Mouse (Mus musculus): ENCODE measurements around the gene Usp9x.

Gene Usp9x
- long read RNA-seq, experiment 1, partial matches to known transcripts, result 5 of 7 reads
- long read RNA-seq, experiment 1, other reads (novel, unspliced or antisense), result 2 of 7 reads
- long read RNA-seq, experiment 2, partial matches to known transcripts, result 18 of 23 reads
- long read RNA-seq, experiment 2, other reads (novel, unspliced or antisense), result 5 of 23 reads

- intact Hi-C loops (cut with DNase I), result loop anchor here (10.0 kb wide), 1 partner anchor 147 kb away; no protein-coding TSS in a partner anchor
Measured at GRCm38 (mm10) chrX:13071241-13071775, at the start of gene Usp9x. Gene Usp9x, plus strand, starts transcription at chrX:13071498.

DNA sequence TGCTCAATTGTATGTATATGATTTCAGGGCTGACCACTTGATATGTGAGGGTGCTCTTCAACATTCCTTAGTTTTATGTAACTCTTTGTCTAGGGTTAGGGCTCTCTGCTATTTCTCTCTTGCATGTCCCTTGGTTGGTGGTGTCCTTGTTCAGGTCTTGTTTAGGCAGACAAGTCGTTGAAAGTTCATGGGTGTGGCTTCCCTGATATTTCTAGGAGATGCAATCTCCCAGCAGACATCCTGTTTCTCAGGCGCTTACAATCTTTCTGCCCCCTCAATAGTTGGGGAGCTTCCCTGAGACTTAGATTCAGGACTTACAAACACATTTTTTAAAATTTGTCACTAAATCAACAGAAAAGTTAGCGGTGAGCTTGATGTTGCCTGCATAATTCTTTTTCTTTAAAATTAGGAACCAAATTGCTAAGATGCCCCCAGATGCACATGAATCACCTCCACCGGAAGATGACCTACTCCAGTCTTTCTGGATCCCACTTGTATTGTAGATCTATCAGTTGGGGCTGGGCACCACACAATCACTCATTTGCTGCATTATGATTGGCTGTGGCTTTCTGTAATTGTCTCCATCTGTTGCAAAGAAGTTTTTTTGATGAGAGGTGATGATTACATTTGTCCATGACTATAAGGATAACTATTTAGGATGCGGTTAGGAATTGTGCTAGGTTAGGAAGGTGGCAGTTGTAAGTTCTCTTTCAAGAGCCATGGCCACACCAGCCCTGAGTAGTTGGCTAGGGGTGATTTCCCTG lies 48.6 kb upstream of the Usp9x start:
- intact Hi-C loops (cut with DNase I), result no loop called here

- intact Hi-C loops (cut with DNase I), result no loop called here
Measured at GRCm38 (mm10) chrX:13024539-13025202, 46.6 kb upstream of the Usp9x start.

GRCm38 (mm10) chrX:13025286-13025685 lies 46.0 kb upstream of the Usp9x start:
- intact Hi-C loops (cut with DNase I), result no loop called here

GRCm38 (mm10) chrX:13028156-13028555 lies 43.1 kb upstream of the Usp9x start:
- intact Hi-C loops (cut with DNase I), result no loop called here

DNA sequence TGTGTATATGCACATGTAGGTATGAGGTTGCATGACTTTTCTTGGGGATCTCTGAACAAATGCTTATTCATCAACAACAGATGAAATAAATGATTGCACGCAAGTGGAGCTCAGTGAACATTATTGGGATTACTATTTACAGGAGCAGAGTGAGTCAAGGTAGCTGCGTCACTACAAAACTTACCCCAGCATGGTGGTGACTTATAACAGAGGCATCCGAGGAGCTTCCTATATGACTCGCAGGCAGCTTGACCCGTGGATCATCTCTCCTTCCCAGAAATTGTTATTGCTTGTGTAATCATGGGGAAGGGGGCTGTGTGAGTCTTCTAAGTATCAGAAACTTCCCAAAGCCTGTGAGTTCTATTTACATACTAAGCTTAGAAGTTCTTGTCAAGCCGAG lies 41.3 kb upstream of the Usp9x start:
- intact Hi-C loops (cut with DNase I), result no loop called here

DNA sequence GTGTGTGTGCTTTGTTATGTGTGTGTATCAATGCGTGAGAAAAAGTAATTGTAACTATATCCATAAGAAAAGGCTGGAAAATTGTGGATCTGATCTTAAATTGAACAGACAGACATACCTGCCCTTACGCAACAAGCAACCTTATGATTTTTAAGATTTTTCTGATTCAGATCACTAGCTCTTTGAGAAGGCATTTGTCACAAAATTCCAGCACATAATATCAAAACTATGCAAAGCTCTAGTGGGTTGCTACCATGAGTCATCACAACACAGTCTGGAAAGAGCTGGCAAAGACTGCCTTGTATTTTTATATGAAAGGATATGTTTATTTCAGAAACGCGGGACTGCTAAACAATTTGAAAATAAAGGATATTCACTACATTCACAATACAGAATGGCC lies 34.2 kb upstream of the Usp9x start:
- intact Hi-C loops (cut with DNase I), result no loop called here

- intact Hi-C loops (cut with DNase I), result no loop called here
Measured at GRCm38 (mm10) chrX:13039211-13039610, 32.1 kb upstream of the Usp9x start.

GRCm38 (mm10) chrX:13040391-13040790 lies 30.9 kb upstream of the Usp9x start:
- intact Hi-C loops (cut with DNase I), result no loop called here

DNA sequence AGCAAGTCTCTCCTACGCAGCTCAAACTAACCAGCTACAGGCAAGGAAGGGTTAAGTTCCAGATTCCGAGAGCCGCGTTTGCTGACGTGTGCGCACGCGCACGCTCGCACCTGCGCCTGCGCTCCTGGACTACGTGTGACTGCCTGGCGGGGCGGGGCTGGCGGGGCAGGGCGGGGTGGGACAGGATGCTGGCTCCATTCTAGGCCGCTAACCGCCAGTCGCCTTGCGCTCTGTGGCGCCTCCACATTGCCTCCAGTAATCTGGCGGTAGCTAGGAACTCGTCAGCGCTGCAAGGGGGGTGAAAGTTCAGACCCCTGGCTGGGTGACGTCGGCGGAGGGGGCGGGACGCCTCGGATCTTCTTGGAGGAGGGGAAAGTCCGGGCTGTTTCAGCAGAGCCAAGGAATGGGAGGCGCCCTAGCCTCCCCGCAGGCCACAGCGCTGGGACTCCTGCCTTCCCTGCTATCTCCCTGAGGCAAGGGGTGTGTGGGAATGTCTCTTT lies 29.6 kb upstream of the Usp9x start:
- intact Hi-C loops (cut with DNase I), result no loop called here

DNA sequence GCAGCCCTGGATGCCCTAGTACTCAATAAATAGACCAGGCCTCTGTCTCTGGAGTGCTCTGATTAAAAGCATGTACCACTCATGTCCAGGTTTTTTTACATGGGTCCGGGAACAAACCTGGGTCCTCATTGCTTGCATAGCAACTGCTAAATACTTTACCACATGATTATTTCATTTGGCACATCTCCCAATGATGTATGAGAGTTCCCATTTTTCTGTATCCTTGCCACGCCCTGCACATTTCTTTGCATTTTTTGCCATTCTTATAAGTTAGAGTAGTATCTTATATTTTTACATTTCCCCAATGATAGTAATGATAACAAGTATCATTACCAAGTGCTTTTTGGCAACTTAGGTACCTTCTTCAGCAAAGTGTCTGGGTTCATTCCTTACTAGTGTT lies 27.5 kb upstream of the Usp9x start:
- intact Hi-C loops (cut with DNase I), result no loop called here

DNA sequence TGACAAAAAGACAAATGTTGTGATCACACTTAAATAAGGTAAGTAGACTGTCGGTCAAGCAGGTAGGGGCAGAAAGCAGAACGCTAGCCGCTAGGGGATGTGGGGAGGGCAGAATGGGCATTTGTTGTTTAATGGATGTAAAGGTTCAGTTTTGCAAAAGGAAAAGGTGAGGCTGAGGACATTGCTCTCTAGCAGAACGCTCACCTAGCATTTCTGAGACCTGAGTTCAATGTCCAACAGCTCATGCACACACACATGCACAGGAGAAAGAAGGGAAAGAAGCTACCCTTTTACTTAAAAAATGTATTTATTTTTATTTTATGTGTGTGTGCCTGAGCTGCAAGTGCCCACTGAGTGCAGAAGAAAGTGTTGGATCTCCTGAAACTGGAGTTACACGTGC lies 26.6 kb upstream of the Usp9x start:
- intact Hi-C loops (cut with DNase I), result no loop called here

DNA sequence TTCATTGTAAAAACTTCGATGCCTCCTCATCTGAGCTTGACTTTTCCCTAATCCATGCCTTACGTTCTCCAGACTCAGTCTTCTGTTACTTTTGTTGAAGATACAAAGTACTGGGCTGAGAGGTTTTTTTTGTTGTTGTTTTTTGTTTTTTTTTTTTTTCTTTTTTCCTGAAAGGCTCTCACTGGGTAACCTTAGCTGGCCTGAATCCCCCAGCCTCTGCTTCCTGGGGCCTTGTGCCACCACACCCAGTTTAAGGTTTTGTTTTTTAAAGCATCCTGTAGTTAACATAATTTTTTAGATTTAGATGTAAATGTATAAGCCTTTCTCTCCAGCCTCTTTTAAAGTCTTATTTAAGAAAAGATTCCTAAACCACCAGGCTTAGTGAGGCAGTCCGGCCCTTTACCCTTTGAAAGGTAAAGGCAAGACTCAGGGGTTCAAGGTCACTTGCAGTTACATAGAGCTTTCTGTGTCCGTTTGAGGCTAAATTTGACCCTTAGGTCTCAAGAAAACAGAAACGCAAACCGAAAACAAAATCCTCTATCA lies 24.3 kb upstream of the Usp9x start:
- intact Hi-C loops (cut with DNase I), result no loop called here

- intact Hi-C loops (cut with DNase I), result no loop called here
Measured at GRCm38 (mm10) chrX:13047631-13048345, 23.5 kb upstream of the Usp9x start.

GRCm38 (mm10) chrX:13054612-13055011 lies 16.7 kb upstream of the Usp9x start:
- intact Hi-C loops (cut with DNase I), result no loop called here

- intact Hi-C loops (cut with DNase I), result no loop called here
Measured at GRCm38 (mm10) chrX:13061961-13062360, 9.3 kb upstream of the Usp9x start.

DNA sequence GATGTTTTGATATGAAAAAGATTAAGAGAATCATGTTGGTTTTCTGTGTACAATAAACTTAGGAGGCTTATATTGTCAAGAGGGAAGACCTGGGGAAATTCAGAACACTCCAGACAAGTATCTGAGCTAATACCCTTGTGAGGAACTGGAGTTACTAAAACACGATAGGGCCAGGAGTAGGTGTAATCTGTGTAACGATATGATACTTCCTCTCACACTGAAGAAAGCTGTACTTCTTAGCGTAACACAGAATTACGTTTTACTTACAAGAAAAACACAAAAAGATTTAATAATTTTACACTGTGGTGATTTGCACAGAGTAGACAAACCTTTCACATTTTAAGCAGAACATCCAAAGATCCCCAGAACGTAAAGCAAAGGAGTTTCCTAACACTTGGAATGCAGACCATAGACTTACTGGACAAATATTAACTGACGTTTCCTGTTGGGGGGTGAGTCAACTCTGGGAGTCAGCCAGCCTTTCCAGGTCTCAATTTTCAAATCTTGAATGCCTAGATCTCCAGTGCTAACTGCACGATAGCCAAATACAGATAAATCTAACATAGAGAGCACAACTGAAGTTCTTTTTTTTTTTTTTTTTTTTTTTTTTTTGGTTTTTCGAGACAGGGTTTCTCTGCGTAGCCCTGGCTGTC lies 6.9 kb upstream of the Usp9x start:
- intact Hi-C loops (cut with DNase I), result no loop called here

GRCm38 (mm10) chrX:13070206-13070572 lies 1.1 kb upstream of the Usp9x start:
- intact Hi-C loops (cut with DNase I), result loop anchor here (10.0 kb wide), 1 partner anchor 145 kb away; no protein-coding TSS in a partner anchor

GRCm38 (mm10) chrX:13070573-13071240 lies 591 bp upstream of the Usp9x start:
- intact Hi-C loops (cut with DNase I), result loop anchor here (10.0 kb wide), 1 partner anchor 146 kb away; no protein-coding TSS in a partner anchor

All from adrenal gland (tissue).